Mouse (Mus musculus): ENCODE data around the gene Rnf187.
"Not testable (repeated sequence)": the region's sequence is repeated elsewhere in the genome, so short reads cannot be mapped to it uniquely, and the experiment has no call there.

Gene Rnf187

GRCm38 (mm10) chr11:58965001-58965760 is 26.5 kb upstream of the Rnf187 start:
- DNase-seq (ENCODE audit: low read depth), result no peak

- no peak for DNase-seq (ENCODE audit: low read depth)
These were observed 25.5 kb upstream of the Rnf187 start for GRCm38 (mm10) chr11:58964216-58964615.

- no peak for DNase-seq (ENCODE audit: low read depth)
These were observed 24.8 kb upstream of the Rnf187 start for GRCm38 (mm10) chr11:58963543-58963942.

DNA sequence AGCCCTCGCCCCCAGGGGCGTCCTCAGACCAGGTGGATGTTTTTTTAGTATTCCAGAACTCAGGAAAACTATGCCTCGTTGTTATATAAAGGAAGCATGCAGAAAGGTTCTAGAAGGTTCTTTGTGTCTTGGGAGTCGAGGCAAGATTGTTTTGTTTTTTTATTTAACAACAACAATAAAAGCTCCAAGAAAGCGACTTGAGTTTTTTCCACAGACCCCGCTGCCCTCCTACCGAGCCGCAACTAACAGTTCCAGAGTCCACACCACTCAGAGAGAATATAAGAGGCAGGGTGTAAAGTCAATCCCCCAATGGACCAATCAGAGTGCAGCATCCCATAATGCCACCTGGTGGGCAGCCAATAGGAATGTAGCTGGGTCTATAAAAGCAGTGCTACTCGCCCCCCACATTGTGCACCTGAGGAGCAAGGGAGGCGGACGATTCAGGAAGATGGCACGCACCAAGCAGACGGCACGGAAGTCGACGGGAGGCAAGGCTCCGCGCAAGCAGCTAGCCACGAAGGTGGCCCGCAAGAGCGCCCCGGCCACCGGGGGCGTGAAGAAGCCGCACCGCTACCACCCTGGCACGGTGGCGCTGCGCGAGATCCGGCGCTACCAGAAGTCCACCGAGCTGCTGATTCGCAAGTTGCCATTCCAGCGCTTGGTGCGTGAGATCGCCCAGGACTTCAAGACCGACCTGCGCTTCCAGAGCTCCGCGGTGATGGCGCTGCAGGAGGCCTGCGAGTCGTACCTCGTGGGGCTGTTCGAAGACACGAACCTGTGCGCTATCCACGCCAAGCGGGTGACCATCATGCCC is 22.9 kb upstream of the Rnf187 start:
- DNase-seq (ENCODE audit: low read depth), result no peak

DNA sequence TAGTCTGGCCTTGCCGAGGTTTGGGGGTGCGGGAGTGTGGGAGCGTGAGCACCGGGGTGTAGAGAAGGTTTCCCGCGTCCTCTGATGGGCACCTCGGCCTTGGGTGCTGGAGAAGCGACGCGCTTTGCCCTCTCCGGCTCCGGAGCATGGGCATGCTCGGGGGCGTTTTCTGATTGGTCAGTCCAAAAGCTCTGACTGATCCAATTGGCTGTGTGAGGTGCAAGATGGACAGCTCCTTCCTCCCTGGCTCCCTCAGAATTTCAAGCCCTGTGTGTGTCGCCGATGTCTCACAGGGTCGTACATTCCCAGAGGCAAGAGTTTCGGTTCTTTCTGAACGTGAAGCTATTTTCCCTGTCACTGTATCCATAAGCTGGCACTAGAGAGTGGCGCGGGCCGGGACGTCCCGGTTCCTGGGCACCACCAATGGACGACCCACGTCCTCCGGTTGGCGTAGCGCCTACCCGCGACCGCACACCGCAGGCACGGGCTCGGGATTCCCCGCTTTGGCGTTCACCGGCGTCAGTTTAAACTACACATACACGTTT is 21.3 kb upstream of the Rnf187 start:
- peak; percentile 90 for DNase-seq (ENCODE audit: low read depth)

DNA sequence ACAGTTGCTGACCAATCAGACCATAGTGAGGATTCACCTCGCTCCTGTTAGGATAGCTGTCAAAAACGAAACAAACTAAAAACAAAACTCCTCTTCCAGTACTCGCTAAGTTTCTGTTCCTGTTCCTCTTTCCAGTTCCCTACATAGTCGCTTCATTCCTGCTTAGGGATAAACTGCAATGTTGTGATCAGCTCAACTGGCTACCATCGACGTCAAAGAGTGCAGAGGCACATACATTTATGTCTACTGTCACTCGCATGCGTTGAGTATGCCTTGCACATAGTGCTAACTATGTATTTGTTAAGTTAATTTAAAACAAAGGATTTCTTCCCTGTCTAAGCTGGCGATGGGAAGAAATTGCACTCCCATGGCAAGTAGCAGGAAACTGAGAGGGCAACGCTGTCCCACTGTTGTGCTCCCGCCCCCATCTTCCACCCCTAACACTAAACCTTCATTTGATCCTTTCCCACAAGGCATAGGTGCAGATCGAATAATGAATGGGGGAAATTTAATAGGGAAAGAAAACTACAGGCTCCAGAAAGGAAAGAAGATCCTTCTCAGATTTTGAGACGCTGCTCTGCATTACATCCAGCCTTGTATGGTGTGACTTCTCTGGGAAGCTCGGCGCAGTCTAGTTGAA is 20.6 kb upstream of the Rnf187 start:
- peak; percentile 33 for DNase-seq (ENCODE audit: low read depth)

DNA sequence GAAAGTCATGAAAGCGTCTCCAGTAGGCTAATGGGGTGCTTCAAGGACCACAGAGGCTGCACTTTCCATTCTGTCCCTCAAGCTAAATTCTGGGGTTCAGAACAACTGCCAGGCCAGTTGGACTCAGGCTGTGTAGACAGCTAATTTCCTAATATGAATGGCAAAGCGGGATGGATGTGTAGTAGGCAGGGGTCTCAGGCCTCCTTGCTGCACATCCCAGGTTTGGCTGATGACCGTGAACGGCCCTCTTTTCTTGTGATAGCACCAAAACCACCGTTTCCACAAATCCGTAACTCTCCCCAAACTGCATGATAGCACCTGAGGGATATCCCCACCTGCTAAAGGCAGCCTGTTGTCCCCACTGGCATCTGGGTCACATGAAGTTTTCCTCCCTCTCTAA is 19.8 kb upstream of the Rnf187 start:
- no peak for DNase-seq (ENCODE audit: low read depth)

- no peak for DNase-seq (ENCODE audit: low read depth)
These were observed 18.7 kb upstream of the Rnf187 start for GRCm38 (mm10) chr11:58957226-58957914.

DNA sequence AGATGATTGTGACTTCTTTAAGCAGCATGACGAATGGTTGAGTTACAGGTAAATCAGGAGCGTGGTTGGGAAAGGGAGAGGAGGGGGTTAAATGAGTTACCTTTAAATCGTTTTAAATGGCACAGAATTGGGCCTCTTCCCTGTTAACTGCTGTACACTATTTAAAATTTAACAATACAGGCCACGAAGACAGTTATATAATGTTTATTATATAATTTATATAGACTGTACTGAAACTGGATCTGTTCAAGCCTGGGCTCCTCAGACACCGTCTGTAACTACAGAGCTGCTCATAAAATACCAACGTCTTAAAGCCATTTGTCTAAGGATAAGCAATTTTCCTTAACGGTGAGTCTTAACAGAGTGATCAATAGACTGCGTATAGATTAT is 17.1 kb upstream of the Rnf187 start:
- DNase-seq (ENCODE audit: low read depth), result no peak

GRCm38 (mm10) chr11:58955143-58955867 is 16.6 kb upstream of the Rnf187 start:
- DNase-seq (ENCODE audit: low read depth), result peak; percentile 42

- DNase-seq (ENCODE audit: low read depth), result peak; percentile 95
These were observed 15.9 kb upstream of the Rnf187 start, which contains the start of the genes Hist3h2a and Trim17 for GRCm38 (mm10) chr11:58954420-58955142. TSS of gene Hist3h2a (plus strand) at chr11:58954685. TSS of gene Trim17 (plus strand) at chr11:58954685.

DNA sequence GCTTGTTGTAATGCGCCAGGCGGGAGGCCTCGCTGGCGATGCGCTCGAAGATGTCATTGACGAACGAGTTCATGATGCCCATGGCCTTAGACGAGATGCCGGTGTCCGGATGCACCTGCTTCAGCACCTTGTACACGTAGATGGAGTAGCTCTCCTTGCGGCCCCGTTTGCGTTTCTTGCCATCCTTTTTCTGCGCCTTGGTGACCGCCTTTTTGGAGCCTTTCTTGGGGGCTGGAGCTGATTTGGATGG is 15.4 kb upstream of the Rnf187 start:
- not testable (repeated sequence) for DNase-seq (ENCODE audit: low read depth)

- peak; percentile 77 for DNase-seq (ENCODE audit: low read depth)
These were observed 14.8 kb upstream of the Rnf187 start for GRCm38 (mm10) chr11:58953351-58954169.

DNA sequence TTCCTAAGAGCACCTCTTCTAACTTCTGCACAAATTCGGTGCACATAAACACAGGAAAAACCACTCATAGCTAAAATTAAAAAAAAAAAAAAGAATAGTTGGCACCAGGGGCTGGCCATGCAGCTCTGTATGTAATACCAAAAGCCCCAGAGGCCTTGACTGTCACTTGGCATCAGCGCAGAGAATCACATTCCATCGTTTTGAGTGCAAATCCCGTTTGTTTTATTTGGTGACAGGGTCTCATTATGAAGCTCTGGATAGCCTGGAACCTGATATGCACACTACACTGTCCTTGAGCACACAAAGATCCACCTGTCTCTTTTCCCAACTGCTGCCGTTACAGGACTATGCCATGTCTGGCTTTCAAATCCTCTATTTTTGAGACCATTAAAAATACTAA is 12.5 kb upstream of the Rnf187 start:
- no peak for DNase-seq (ENCODE audit: low read depth)

GRCm38 (mm10) chr11:58949480-58950431 is 11.0 kb upstream of the Rnf187 start:
- no peak for DNase-seq (ENCODE audit: low read depth)

DNA sequence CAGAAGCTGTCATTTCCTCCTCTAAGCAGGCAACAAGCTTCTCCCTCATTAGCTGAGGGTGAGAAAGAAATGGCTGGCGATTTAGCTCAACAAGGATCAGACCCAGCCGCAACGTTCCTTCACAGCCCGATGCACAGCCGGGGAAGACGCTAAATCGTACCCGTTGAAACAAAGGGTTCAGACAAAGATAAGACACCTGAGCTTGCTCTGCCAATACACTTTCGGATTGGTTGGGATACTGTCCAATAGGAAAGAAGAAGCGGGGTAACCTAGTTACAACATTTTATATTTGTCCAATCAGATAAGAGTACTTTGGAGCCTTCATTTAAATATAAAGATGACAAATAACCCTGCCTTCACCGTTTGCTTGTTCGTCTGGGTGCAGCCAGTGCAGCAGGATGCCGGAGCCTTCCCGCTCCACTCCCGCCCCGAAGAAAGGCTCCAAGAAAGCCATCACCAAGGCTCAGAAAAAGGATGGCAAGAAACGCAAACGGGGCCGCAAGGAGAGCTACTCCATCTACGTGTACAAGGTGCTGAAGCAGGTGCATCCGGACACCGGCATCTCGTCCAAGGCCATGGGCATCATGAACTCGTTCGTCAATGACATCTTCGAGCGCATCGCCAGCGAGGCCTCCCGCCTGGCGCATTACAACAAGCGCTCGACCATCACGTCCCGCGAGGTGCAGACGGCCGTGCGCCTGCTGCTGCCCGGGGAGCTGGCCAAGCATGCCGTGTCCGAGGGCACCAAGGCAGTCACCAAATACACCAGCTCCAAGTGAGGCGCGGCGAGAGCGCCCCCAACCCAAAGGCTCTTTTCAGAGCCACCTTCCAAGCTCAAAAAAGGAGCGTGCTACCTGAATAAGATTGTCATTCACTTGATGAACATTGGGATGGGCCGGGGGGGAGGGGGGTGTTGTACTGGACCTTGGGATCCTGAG is 10.1 kb upstream of the Rnf187 start, which contains the start of gene Hist3h2ba:
TSS of gene Hist3h2ba (plus strand) at position 379 of the 938 bp plus-strand sequence.
- DNase-seq (ENCODE audit: low read depth), result peak; percentile 89

- no peak for DNase-seq (ENCODE audit: low read depth)
These were observed 9.2 kb upstream of the Rnf187 start for GRCm38 (mm10) chr11:58947798-58948528.
